Mouse (Mus musculus) adrenal gland, postnatal 14 days (tissue): ENCODE measurements around the gene Flvcr2. TPM values are rescaled to one million over a fixed set of nuclear protein-coding genes. Genes with fewer than 3 reads are reported as not detected.

Experiments
- DNase-seq: peaks from one replicate; pipeline ENCODE4 v3.0.0; 2021; ENCODE audit warnings: mixed read lengths
- total RNA-seq: library from RNA; stranded (reverse); gene quantifications from 2 replicates; pipeline ENCODE4 v1.2.3, GENCODE M21; 2021

The Flvcr2 gene
- total RNA-seq, 1 experiment from 2014 or later = 5.7 TPM

DNA sequence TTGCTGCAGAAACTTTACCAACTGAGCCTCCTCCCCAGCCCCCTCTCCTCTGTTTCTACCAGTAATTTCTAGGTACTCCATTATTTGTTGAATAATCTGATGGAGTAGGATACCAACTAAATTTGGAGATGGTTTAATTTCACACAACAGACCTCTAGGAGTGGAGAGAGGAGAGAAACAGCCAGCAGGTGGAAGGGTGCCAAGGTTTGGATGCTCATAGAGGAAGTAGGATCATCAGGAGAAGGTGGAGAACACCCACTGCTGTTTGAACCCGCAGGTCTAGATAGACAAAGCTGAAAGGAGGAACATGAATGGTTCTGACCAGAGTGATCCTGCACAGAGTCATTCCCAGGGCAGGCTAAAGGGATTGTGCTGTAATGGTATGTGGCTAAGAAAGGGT lies 49.2 kb downstream of the Flvcr2 start:
- no peak for DNase-seq

DNA sequence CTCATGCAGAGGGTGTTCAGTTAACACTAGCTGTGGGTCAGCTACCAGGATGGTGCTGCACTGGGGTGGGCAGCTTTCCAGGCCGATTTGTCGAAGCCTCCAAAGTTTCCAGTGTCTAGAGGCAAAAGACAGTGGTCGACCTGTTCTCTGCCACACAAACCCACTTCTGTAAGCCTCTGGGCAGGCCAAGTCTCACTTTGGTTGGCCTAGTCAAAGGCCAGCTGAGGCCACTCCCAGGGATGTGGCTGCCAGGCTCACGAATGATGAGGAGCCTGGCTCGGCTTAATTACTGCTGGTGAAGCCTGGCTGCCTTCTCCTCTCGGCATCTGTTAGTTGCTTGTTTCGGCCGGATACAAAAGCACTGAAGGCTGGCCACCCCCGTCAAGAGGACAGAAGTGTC lies 53.7 kb downstream of the Flvcr2 start:
- no peak for DNase-seq

DNA sequence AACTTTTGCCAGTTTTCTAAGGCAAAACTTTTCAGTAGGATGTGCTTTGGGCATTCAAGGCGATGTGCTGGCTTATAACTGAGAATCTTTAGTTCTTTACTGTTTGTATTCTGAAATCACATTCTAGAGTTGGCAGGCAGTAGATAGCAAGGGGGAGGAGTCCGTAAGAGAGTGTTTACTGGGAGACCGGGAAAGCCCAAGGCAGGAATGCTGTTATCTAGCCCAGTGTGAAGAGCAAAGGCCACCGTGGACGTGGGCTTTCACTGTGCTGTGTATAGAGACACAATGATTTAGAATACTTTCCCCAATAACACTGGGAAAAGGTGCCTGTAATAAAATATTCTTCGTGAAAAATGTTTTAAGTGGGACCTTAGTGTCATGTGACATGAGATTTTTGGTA lies 63.4 kb downstream of the Flvcr2 start:
- no peak for DNase-seq

DNA sequence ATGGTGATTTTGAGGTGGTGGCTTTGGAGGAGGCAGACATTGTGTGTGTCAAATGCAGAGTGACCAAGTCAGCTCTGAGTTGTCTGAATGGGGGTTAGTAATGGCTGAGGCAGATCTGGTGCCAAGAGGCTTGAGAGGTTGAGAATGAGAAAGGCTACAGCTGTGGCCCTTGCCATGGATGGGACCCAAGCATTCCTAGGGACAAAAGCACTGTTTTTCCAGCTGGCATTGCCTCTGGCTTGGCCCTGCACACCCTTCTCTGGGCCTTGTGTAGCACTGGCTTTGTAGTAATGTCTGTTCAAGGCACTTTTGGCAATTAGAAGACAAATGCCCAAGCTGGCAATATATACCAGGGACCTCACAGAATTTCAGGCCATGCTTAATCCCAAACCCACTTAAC lies 64.6 kb downstream of the Flvcr2 start:
- no peak for DNase-seq

DNA sequence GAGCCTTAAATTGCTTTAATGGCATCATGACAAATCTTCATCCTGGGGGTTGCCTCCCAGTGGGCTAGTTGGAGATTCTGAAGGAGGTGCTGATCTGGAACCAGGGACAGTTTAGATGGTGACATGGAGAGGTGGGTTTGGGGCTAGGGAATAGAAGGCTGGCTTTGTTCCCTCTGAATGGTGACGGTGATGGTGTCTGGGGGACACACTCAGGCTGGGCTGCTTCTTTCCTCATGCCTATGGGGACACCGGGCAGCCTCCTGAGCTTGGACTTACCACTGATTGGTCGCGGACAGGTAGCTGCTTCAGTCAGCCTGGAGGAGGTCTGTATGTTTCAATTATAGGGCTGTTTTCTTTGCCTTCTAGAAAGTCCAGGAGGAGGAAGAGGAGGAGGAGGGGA lies 65.3 kb downstream of the Flvcr2 start:
- DNase-seq = no peak

DNA sequence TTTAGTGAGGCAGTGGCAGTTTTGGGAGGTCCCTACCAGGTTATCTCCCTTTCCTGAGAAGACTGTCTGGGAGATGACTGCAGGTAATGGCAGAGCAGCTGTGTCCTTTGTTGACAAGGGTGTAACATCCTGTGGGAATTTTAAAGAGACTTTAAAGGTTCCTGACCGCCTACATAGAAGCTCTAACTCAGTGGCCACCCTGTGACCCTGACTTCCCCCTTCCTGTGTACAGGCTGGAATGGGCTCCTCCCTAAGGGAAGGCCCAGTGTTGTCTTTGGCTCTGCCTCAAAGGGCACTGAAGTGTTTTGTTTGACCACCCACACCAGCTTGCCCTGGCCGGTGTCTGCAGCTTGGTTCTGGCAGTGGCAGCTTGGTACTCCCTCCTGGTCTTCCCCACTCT lies 67.3 kb downstream of the Flvcr2 start:
- peak; percentile 84 for DNase-seq

DNA sequence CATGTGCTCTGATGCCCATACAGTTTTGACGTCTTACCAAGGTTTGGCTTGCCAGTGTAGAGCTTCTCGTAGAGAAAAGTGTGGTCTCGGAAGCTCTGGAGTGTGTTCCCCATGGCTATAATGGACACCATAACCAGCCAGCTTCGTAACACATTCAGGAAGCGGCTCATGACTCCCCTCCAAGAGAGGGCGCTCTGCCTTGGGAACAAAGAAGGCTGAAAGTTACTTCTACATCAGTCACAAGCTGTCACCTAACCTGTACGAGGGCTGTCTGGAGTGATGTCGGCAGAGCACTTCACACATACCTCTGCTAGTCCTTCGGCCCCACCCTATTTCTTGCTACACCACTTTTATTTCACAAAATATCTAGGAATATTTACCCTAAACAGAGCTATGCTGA lies 75.7 kb downstream of the Flvcr2 start:
- DNase-seq = no peak

DNA sequence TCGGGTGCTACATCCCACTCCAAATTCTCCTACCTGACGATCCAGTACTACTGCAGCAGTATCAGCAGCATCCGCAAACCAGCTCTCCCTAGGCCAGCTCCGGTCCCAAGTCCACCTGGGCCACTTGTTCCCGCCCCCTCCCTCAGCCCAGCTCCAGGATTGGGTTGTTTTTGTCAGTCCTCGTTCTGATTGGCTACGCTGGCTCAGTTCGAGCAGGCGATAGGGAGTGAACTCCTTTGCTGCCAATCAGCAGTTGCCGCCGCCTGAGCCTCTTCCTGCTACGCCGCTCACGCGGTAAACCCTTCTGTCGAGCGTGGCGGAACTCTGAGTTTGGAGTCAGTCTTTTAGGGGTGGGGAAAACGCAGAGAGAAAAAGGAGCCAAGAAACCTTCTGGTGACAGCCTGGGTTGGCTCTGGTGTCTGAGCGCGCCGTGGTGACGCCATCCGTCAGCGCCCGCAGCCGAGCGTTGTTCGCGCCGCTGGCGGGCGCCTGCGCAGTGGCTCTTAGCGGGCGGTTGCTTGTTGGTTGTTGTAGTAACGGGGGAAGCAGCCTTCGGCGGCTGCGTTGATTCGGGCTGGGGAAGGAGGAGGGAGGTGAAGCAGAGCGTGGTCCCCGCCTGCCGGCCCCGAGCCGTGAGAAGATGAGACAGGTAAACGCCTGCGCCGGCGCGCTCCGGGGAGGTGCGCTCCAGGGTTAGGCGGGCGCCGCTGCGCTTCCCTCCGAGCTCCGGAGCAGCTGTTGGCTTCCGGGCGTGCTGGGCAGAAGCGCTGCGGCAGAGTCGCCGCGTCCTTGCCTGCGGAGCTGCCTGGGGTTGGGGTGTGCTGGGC lies 78.3 kb downstream of the Flvcr2 start, which contains the start of the genes Erg28 and Ttll5:
Gene Erg28, minus strand, starts transcription at position 113 of the 827 bp plus-strand sequence.
Gene Ttll5, plus strand, starts transcription at position 222 of the 827 bp plus-strand sequence.
- DNase-seq = peak; percentile 96

DNA sequence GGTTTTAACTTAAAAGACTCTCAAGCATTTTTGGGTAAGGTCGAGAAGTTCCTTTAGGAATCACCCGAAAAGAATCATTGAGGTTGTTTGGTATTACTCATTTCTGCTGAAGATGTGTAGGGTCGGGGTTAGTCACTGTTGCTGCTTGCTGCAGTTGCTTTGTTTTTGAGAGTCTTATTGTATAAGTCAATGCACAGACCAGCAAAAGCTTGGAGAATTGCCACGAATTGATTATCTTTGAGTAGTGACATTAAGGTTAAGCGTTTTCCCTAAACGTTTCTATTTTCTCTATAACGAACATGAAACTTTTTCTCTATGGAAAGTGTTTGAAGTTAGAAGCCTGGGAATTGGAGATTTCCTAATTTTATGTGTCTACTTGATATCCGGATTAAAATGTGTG lies 79.0 kb downstream of the Flvcr2 start:
- DNase-seq = no peak

DNA sequence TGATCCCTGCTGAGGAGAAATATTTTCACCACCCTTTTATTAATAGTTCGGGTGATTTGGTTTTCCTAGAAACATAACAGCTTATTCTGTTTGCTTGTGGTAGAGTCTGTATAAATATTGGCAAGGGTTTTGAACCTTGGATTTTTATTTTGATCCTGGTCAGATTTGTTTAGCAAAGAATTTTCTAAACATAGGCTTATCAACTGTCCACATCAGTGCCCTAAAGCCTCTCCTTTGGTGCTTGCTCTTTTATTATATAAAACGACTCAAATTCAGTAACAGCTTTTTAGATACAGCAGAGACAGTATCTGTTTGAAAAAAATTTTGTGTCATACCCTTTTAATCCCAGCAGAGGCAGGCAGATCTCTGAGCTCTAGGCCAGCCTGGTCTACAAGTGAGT lies 79.5 kb downstream of the Flvcr2 start:
- DNase-seq = no peak

DNA sequence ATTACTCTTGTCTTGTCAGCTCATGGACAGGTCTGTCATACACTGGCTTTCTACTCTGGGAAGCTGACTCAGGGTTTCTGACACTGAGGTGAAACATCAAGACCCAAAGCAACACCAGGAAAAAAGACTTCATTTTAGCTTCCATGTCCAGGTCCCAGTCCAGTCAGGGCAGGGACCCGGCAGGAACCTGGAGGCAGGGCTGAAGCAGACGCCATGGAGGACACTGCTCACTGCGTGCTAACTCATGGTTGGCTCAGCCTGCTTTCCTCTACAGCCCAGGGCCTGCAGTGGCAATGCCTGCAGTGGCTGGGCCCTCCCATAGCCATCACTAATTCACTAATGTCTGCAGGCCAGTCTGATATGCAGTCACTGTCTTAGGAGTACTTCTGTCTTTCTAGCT lies 82.5 kb downstream of the Flvcr2 start:
- no peak for DNase-seq

DNA sequence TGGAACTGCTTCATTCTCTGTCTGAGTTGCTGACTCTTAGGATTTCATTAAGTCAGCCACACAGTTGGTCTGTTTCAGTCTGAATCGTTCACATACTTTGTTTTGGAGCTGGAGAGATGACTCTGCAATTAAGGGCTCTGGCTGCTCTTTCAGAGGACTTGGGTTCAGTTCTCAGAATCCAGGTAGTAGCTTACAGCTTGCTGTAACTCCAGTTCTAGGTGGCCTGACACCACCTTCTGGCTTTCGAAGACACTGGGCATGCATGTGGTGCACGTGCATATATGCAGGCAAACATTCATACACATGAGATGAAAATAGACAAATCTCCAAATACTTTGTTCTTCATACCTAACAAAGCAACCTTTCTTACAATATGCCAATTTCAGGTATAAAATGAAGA lies 83.5 kb downstream of the Flvcr2 start:
- DNase-seq = no peak

DNA sequence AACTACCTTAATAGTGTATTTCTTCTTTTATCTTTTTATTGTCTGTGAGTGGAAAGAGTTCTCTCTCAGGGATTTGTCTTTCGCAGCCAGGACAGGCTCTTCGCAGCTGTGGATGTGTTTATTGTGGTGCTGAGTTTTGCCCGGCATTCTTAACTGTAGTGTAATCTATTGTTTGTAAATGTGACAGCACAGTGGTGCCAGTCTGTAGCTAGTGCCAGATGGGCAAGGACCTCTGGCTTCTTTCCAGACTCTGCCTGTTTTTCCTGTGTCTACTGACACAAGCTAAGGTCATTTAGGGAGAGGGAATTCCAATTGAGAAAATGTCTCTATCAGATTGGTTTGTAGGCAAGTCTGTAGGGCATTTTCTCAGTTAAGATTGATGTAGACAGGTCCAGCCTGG lies 84.4 kb downstream of the Flvcr2 start:
- DNase-seq = peak; percentile 75

DNA sequence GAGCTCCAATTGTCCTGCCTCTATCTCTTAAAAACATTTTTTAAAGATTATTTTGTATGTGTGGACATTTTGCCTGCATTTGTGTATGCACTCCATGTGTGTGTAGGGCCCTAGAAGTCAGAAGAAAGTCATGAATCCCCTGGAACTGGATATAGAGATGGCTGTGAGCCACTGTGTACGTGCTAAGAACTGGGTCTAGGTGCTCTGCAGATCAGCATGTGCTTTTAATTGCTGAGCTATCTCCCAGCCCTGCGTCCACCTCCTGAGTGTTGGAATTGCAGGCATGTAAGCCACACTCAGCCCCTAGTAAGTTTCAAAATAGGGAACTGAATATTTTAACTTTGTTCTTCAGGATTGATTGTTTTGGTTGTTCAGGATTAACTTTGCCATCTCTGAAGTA lies 88.2 kb downstream of the Flvcr2 start:
- DNase-seq = no peak

DNA sequence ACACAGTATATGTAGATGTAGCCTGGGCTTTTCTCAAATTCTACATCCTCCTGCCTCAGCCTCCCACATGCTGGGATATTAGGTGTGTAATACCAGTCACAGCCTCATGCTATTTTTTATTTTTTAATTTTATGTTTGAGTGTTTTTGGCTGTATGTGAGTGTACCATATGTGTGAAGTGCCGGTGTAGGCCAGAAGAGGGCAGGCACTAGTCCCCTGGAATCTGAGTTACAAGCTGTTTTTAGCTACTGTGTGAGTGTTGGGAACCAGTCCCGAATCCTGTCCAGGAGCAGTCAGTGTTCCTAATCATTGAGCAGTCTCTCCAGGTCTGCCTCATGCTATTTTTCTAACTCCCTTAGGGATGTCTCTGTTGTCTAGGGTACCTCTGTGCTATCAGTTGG lies 91.4 kb downstream of the Flvcr2 start:
- no peak for DNase-seq

DNA sequence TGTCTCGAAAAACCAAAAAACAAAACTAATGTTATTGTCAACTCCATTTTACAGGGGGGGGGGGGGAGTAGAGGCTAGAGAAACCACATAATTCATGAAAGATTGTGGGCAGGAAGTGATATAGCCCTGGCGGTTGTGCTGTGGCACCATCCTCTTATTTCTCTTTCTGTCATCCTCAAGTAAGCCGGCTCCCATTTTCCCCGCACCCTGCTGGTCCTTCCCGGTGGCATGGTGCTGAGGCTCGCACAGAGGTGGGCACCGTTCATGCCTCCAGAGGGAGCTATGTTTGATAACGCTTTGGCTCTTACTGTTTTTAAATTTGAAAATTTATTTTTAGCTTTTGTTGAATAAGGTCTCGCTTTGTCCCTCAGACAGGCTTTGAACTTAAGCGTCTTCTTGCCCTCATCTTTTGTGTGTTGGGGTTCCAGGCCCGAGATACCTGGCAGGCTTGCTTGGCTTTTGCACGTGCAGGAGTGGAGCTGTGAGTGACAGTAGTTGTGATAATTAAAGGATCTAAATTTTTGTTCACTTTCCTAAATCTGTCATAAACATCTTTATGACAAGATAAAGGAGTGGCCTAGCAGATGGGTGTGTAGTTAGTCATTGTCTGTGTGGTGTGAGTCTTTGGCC lies 93.1 kb downstream of the Flvcr2 start:
- no peak for DNase-seq

DNA sequence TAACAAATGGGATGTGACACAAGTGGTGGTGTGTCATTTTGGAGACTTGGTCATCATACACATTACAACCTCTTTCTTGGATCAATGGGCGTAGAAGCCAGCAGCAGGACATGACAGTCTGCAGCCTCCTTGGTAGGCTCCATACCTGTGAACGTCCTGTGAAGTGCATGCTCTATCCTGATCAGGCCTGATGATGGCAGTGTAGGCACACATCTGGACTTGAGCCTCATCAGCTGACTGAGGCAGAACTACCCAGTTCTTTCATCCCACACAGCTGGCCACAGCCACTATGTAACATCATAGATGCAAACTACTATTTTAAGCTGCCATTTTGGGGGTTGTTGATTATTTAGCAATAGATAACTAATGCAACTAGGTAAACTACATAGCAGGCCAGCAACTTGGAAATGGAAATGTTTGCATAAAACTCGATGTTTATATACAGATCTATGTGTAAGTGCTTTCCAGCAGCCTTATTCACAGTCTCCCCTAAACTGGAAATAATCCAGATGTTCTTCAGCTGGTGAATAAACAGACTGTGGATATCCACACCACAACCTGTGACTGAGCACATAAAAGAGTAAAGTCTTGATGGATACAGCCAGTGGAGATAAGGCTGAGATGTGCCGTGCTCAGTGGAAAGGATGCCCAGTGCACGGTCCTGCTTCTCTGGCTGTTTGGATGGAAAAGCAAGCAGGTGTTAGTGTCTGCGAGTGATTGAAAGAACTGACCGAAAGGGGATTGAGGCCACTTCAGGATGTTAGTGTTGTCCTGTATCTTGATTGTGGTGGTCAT lies 102.0 kb downstream of the Flvcr2 start:
- peak; percentile 58 for DNase-seq

DNA sequence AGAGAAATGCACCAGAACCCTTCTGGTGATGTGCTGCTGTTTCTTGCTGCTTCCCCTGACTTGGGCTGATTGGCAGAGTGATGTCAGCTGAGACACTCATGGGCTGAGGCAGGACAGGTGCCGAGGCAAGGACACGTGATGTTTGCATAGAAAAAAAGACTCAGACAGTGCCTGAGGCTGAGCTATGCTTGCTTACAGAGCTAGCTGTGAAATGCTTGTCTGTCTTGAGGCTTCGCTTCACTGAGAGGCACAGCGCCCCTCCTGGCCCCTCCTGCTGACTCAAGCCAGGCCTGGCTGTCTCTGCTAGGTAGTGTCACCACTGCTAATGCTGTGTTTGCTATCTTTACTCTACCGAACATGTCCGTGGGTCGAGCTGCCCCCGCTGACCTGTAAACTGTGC lies 104.3 kb downstream of the Flvcr2 start:
- DNase-seq = no peak

DNA sequence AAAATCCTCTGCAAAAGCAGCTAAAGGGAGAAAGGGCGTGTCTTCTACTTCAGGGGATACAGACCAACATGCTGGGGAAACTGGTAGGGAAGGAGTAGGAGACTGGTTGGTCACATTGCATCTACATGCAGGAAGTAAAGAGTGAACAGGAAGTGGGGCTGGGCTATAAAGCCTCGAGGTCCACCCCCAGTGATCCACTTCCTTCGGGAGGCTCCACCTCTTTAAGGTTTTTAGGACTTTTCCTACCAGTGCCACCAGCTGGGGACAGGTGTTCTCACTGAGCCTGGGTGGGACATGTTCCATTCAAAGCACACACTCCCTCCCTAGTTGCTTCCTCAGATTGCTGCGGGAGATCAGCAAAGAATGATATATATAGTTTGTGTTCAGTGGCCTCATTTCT lies 107.5 kb downstream of the Flvcr2 start:
- DNase-seq = no peak

DNA sequence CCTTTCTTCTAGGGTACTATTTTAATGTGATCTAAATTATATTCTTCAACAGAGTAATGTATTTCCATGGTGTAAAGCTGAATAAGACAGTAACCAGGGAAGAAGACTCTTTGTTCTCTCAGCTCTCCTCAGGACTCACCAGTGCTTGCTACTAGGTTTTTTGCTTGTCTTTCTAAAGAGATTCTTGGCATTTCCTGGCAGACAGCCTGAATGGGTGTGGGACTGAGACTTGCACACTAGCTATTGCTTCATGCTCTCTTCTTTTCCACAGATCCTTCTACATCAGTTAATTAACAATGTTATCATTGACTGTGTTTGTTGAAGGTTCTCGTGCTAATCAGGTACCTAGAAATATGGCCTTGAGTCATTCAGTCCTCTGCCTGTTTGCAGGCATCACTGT lies 107.9 kb downstream of the Flvcr2 start:
- no peak for DNase-seq

DNA sequence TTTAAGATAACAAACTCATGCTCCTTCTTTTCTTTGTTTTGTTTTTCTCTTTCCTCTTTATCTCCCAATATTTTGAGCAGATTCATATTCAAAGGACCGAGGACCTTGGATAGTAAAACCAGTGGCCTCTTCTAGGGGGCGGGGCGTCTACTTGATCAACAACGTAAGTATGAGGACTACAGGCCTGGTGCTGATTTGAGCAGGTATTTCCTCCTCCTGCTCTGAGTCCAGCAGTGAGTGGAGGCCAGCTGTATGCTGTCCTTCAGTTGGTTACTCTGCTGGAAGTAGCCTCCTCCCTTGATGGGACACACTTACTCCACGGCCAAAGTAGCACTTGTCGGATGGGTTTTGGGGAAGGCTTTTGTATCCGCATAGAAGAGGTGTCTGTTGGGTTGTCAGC lies 111.0 kb downstream of the Flvcr2 start:
- DNase-seq = no peak

DNA sequence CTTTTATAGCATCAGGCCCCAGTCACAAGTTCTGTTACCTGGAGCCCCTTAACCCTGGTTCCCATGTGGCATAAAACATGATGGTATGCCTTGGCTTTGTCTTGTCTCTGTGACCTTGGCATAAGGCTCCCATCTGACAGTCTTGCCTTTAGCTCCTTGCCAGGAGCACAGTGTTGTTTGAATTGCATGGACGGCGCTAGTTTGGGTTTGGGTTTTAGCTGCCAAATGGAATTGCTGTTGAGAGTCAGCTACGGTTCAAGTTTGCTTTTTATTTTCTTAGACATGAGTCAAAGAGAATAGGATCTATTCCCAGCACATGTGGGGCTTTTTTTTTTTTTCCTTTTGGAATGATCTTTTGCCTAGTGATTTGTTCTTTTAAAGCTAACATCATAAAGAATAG lies 112.8 kb downstream of the Flvcr2 start:
- no peak for DNase-seq

DNA sequence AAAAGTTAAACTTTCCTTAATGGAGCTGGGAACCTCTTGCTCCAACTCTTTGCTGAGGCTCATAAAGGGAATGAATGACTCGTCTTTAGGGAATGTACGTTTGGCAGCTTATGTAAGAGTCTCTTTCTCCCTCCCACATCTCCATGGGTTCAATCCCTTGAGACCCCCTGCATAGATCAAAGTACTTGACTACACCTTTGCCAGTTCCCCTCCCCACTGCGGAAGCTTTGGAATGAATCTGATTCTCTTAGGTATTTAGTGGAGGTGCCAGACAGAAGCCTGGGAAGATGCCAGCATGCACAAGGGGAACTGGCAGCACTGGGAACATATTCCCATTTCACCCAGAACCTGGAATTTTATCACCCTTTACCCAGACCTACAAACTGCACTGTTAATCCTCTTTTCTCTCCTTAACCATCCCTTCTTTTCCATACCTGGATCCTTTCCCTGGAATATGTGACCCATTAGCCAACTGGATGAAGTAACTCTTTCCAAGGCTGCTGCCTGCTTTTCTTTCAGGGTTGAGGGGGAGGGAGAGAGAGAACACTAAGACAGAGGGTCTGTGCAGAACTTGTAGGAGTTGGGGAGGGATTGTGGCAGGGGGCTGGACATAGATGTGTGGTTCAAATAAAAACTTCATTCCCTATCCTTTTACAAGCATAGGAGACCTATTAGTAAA lies 113.3 kb downstream of the Flvcr2 start:
- peak; percentile 35 for DNase-seq
